Mouse (Mus musculus) olfactory bulb, adult 2 months (tissue): ENCODE data around the gene Ttc12. TPM values are rescaled to one million over a fixed set of nuclear protein-coding genes. Genes with fewer than 3 reads are reported as not detected.

Experiments used
- H3K27ac ChIP-seq: fragments of 200-500 bp; 2 replicates; pipeline ENCODE4 v1.5.1; 2012; ENCODE audit warnings: low read depth, low read length; ENCODE audit not compliant: insufficient read depth
- H3K4me1 ChIP-seq: fragments of 200-500 bp; 2 replicates; pipeline ENCODE4 v1.6.1; 2012; ENCODE audit warnings: low read length; ENCODE audit not compliant: control insufficient read depth, insufficient read depth
- H3K4me3 ChIP-seq: fragments of 200-500 bp; 2 replicates; pipeline ENCODE4 v1.5.1; 2012; ENCODE audit warnings: mild to moderate bottlenecking, low read depth, low read length, moderate library complexity; ENCODE audit not compliant: insufficient read depth
- CTCF ChIP-seq: fragments of 200-500 bp; IDR thresholded peaks from 2 replicates; pipeline ENCODE4 v1.5.1; 2012; ENCODE audit warnings: low read depth, mild to moderate bottlenecking, low read length, moderate library complexity; ENCODE audit not compliant: insufficient read depth
- POLR2A ChIP-seq: fragments of 200-500 bp; IDR thresholded peaks from 2 replicates; pipeline ENCODE4 v1.6.1; 2012; ENCODE audit warnings: mild to moderate bottlenecking, low read depth, low read length, moderate library complexity; ENCODE audit not compliant: insufficient read depth
- WGBS: fragments of 180-500 bp; shearing (Covaris S2); methylation state at CpG from one replicate; pipeline ENCODE4 v1.1.7; 2018; 5-methylcytosine and 5-hydroxymethylcytosine counted together
- polyA plus RNA-seq: library from polyadenylated mRNA; stranded (reverse); fragments of >200 nt; gene quantifications from 2 replicates; pipeline ENCODE4 v1.2.4, GENCODE M21; 2012; ENCODE audit warnings: low replicate concordance; ENCODE audit not compliant: missing spikeins, insufficient read depth, insufficient read length

Ttc12 gene
- polyA plus RNA-seq, 1 experiment, result not detected

DNA sequence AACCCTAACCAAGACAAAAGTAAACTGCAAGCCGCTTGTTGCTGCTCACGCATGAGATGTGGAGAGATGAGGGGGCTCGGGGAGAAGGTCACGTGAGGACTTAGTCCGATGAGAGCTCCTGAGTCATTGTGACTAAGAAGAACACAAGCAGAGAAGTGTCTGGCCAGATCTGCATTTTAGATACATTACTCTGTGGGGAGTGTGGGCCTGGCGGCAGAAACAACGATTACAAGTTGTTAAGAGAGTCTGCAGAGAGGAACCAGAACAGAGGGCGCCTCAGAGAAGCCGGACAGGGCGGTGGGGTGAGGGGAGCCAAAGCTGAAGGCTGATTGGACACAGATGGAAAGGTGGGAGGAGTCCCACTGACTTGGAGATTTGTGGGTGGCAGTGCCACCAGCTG lies 2.7 kb downstream of the Ttc12 start:
- Histone ChIP-seq H3K27ac (no peak overlapping the region), H3K4me3 (no peak overlapping the region), H3K4me1 (peaks cover 11% of the 10 kb centered on the region)
- WGBS, result 38% methylated on average over 10 of the region's 10 CpGs
- no peak for TF ChIP-seq POLR2A

DNA sequence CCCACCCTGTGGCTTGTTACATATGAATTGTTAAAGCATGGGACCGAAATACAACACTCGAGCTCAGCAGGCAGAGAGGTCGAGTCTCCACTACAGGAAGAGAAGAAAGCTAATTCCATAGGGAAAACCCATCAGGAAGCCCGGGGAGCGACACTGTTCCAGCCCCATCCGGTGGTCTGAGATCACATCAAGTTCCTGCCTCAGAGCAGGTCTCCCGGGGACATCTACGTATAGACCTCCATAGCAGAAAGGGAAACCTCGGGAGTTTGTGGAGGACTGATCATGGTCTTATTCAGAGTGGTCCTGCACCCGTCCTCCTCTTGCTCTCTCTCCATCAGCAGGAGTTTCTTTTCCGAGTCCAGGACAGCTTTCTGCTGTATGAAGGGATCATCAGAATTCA lies 13.9 kb downstream of the Ttc12 start:
- Histone ChIP-seq H3K4me1 (no peaks in the 10 kb centered on the region), H3K27ac (no peak overlapping the region), H3K4me3 (no peak overlapping the region)
- TF ChIP-seq CTCF, result no peak
- no peak for TF ChIP-seq POLR2A
- 87% methylated on average over 11 of the region's 11 CpGs for WGBS

DNA sequence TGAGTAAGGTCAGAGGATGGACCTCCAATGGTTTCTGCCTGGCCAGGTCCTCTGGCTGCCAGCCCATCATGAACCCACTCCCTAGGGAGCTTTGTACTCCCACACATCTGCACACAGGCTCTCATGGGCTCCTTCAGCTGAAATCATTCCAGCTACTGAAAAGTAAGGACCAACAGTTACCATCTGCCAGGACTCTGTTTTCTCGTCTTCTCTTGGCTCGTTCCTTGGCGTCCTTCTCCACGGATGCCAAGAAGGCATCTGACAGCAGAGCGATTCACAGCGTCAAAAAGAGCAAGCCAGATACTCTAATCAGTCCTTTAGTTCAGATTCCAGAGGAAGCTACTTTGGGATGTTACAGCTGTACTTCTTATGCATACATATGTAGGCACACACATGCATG lies 15.1 kb downstream of the Ttc12 start:
- TF ChIP-seq POLR2A, result no peak
- TF ChIP-seq CTCF, result no peak
- Histone ChIP-seq H3K4me1 (no peaks in the 10 kb centered on the region), H3K27ac (no peak overlapping the region), H3K4me3 (no peak overlapping the region)
- WGBS, result 29% methylated on average over 6 of the region's 6 CpGs

DNA sequence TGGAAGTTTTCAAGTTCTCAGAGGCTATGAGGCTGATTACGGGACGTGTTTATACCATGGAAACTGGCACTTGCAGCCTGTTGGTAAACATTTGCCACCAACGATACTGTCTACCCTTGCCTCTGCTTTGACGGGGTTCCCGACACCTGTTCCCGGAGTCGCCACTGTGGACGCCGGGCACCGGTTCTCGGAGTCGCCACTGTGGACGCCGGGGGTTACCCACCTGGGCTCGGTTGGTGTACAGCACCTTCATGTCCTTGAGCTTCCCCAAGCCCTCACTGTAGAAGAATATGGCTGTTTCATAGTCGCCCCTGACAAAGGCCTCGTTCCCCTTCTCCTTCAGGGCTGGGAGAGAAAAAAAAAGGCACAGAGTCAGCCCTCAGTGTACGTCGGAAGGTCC lies 16.0 kb downstream of the Ttc12 start:
- WGBS, result 96% methylated on average over 19 of the region's 19 CpGs
- H3K27ac ChIP-seq, result no peak overlapping the region
- no peaks in the 10 kb centered on the region for H3K4me1 ChIP-seq
- TF ChIP-seq CTCF (no peak), POLR2A (no peak)
- H3K4me3 ChIP-seq, result no peak overlapping the region

DNA sequence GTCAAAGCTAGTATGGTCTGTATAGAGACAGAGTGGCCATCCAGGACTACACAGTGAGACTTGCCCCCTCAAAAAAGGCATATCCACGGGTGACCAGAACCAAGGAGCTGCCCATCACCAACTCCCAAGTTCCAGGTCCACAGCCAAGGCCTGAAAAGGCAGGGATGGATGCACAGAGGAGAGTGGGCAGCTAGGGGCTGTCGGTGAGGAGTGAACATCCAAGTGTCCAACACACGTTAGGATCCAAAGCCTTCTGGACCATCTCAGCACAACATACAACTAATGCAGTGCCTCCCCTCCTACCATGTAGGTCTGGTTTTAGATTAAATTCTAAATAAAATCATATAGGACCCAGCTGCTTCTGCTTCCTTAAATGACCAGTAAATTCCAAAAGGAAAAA lies 29.9 kb downstream of the Ttc12 start:
- Histone ChIP-seq H3K4me1 (peaks cover 11% of the 10 kb centered on the region), H3K27ac (no peak overlapping the region), H3K4me3 (no peak overlapping the region)
- TF ChIP-seq CTCF (no peak), POLR2A (no peak)
- WGBS, result 89% methylated on average over 3 of the region's 3 CpGs

DNA sequence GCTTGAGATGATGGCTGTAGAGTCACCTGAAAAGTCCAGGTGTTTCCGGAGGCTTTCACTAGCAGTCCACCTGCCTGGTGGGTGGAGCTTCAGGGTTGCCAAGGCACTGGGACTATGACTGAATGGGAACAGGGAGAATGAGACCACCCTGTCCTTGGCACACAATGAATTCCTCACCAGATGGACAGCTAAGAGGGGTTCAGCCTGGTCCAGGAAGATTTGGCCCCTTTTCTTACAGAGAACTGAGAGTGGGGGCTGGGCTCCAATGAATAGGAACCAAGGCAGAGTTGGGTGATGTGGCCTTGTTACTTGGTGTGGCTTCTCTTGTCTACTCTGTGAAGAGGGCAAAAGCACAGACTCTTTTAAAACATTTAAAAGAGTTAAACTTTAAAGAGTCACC lies 33.6 kb downstream of the Ttc12 start:
- TF ChIP-seq POLR2A (no peak), CTCF (no peak)
- 88% methylated on average over 1 of the region's 1 CpGs for WGBS
- no peak overlapping the region for H3K4me3 ChIP-seq
- H3K27ac ChIP-seq, result no peak overlapping the region
- H3K4me1 ChIP-seq, result peaks cover 9% of the 10 kb centered on the region

DNA sequence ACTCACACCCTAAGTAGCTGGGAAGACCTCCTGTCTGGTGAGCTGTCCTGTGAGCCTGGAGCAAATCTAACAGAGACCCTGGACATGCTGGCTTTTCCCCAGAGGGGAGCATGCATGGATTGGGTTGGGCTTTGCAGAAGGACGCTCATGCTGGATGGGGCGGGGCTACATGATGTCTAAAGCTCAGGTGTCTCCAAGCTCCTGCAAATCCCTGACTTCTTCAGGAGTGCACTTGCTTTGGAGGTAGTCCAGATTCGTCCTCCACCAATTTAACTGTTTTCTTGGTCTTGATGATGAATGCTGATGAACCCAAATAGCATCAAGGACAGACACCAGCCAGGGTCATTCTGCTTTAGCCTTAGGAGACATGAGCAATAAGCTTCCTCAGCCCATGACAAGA lies 35.5 kb downstream of the Ttc12 start:
- no peak for TF ChIP-seq CTCF
- Histone ChIP-seq H3K27ac (no peak overlapping the region), H3K4me3 (no peak overlapping the region), H3K4me1 (peaks cover 2% of the 10 kb centered on the region)
- 89% methylated on average over 3 of the region's 3 CpGs for WGBS

DNA sequence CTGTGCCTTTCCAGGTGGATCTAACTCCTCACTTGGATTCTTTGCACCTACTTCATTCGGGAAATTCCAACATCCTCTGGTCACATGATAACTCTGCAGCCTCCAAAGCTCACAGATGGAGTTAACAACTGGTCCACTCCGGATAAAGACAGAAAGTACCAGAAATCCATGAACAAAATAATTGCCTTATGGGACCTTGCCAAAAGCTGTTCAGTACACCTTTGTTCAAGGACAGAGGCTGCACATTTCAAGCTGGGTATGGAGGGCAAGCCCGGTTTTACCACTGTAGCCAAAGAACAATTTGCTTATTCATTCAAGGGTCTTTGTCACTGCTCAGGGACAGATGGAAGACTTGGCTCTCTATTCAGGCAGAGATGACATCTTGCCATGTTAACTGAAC lies 43.4 kb downstream of the Ttc12 start:
- no peak for TF ChIP-seq CTCF
- no peak for TF ChIP-seq POLR2A
- Histone ChIP-seq H3K27ac (no peak overlapping the region), H3K4me3 (no peak overlapping the region), H3K4me1 (no peaks in the 10 kb centered on the region)
- WGBS, result 58% methylated on average over 3 of the region's 3 CpGs

DNA sequence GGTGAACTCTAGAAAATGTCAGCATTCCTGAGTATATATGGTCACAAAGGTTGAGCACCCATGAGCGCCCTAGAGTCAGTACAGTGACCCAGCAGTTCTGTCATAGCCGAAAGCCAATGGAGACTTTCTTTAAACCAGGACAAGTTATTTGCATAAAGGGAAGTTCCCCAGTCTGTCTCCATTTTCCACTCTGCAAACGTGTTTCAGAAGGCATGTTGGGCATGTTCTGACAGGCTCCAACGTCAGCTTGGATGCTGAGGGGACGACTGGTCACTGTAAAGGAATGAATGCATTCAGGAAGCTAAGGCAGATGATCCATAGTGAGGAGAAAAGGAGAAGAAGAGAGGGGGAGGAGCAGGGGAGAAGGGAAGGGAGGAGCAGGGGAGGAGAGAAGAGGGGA lies 58.5 kb downstream of the Ttc12 start:
- H3K4me3 ChIP-seq, result no peak overlapping the region
- TF ChIP-seq CTCF (no peak), POLR2A (no peak)
- peaks cover 5% of the 10 kb centered on the region; the same call in 1 of the 2 replicates for H3K4me1 ChIP-seq
- no peak overlapping the region for H3K27ac ChIP-seq
- 85% methylated on average over 5 of the region's 5 CpGs for WGBS

DNA sequence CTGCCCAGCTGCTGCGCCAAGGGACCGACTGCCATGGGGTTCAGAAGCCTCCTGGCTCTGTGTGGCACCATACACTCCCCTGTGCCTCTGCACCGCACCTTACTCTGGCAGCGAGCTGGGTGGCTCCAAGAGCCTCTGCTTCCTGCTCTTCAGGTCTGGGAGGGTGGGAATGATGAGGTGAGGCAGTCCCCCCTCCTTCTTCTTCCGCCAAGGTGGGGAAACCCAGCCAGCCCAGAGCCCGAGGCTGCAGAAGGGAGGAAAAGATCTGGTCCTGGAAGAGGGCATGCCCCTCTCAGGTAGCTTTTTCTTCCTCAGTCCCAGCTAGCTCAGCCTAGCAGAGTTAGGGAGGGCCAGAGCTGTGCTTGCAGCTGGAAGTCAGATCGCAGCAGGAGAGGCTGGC lies 59.1 kb downstream of the Ttc12 start, which contains the start of gene Ankk1:
Ankk1 (minus strand) TSS at position 101 of the 400 bp plus-strand sequence.
- TF ChIP-seq CTCF (no peak), POLR2A (no peak)
- no peak within 1 kb of the TSS for H3K4me3 ChIP-seq
- 83% methylated on average over 7 of the region's 7 CpGs for WGBS

DNA sequence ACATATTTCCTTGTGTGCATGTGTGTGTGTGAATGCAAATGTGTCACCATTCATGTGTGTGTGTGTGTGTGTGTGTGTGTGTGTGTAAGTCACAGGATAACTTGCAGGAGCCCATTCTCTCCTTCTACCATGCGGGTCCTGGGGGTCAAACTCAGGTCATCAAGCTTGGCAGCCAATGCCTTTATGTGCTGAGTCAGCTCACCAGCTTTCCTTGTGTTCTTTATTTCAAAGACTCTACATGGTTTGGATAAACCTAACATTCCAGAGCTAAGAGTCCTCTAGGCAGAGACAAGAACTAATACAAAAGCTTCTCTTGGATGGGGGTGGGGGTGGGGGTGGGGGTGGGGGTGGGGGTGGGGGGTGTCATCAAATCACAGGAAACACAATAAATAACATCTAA lies 60.4 kb downstream of the Ttc12 start:
- TF ChIP-seq CTCF, result no peak
- no peak for TF ChIP-seq POLR2A
- WGBS, result 80% methylated on average over 1 of the region's 1 CpGs
- H3K27ac ChIP-seq, result no peak overlapping the region
- H3K4me1 ChIP-seq, result peaks cover 5% of the 10 kb centered on the region; the same call in 1 of the 2 replicates
- no peak overlapping the region for H3K4me3 ChIP-seq

More for the DNA sequence above, 59.1 kb downstream of the Ttc12 start, which contains the start of gene Ankk1:
- H3K4me1 ChIP-seq, result peaks cover 5% of the 10 kb centered on the region; the same call in 1 of the 2 replicates
- no peak within 1 kb of the TSS for H3K27ac ChIP-seq
